Mouse (Mus musculus) heart, embryonic 15.5 days (tissue): ENCODE data around the gene Ccdc134. TPM values are rescaled to one million over a fixed set of nuclear protein-coding genes. Genes with fewer than 3 reads are reported as not detected.

Experiments
- ATAC-seq: fragments of 200-750 bp; cut with Nextera tagmentation; replicated peaks from 2 replicates; pipeline ENCODE4 v1.8.0; 2017; ENCODE audit warnings: low read depth, moderate TSS enrichment; ENCODE audit not compliant: insufficient number of reproducible peaks, insufficient read depth, low FRiP score
- H3K27ac ChIP-seq: fragments of 300-500 bp; sonication (generic); 2 replicates; pipeline ENCODE4 v1.5.1; 2015; ENCODE audit warnings: mild to moderate bottlenecking, inconsistent platforms
- H3K27me3 ChIP-seq: fragments of 300-500 bp; sonication (generic); 2 replicates; pipeline ENCODE4 v1.6.1; 2015; ENCODE audit warnings: inconsistent platforms
- H3K36me3 ChIP-seq: fragments of 300-500 bp; sonication (generic); 2 replicates; pipeline ENCODE4 v1.6.1; 2015; ENCODE audit warnings: mild to moderate bottlenecking, inconsistent platforms
- H3K4me1 ChIP-seq: fragments of 300-500 bp; sonication (generic); replicated peaks from 2 replicates; pipeline ENCODE4 v1.6.1; 2015; ENCODE audit warnings: inconsistent platforms
- H3K4me2 ChIP-seq: fragments of 300-500 bp; sonication (generic); 2 replicates; pipeline ENCODE4 v1.6.1; 2015; ENCODE audit warnings: inconsistent platforms, mild to moderate bottlenecking, moderate library complexity
- H3K4me3 ChIP-seq: fragments of 300-500 bp; sonication (generic); 2 replicates; pipeline ENCODE4 v1.5.1; 2015; ENCODE audit warnings: mild to moderate bottlenecking, inconsistent platforms
- H3K9ac ChIP-seq: fragments of 300-500 bp; sonication (generic); 2 replicates; pipeline ENCODE4 v1.6.1; 2015; ENCODE audit warnings: mild to moderate bottlenecking, inconsistent platforms
- H3K9me3 ChIP-seq: fragments of 300-500 bp; sonication (generic); replicated peaks from 2 replicates; pipeline ENCODE4 v1.6.1; 2016; ENCODE audit warnings: inconsistent platforms
- WGBS: fragments of 180-500 bp; shearing (Covaris S2); methylation state at CpG from one replicate; pipeline ENCODE4 v1.1.7; 2015; ENCODE audit warnings: mixed read lengths; 5-methylcytosine and 5-hydroxymethylcytosine counted together
- polyA plus RNA-seq: library from polyadenylated mRNA; unstranded; fragments of >200 nt; fragmentation: Nextera tagmentation; extraction: Ambion mirVana; gene quantifications from 2 replicates; pipeline ENCODE4 v1.2.1, GENCODE M21; 2015

The Ccdc134 gene
- polyA plus RNA-seq, 1 experiment from 2014 or later, result 7.4 TPM

- Histone ChIP-seq H3K4me1 (peaks cover 32% of the 10 kb centered on the region), H3K9me3 (no peaks in the 10 kb centered on the region), H3K27me3 (no peaks in the 10 kb centered on the region), H3K27ac (no peak overlapping the region), H3K36me3 (no peaks in the 10 kb centered on the region), H3K4me2 (no peak overlapping the region), H3K9ac (no peak overlapping the region), H3K4me3 (no peak overlapping the region)
- ATAC-seq, result no peak
Measured at GRCm38 (mm10) chr15:82150042-82150441, 22.3 kb downstream of the Ccdc134 start.

GRCm38 (mm10) chr15:82151176-82151575, 23.5 kb downstream of the Ccdc134 start:
- no peaks in the 10 kb centered on the region for H3K9me3 ChIP-seq
- H3K4me2 ChIP-seq, result no peak overlapping the region
- peaks cover 24% of the 10 kb centered on the region for H3K4me1 ChIP-seq
- H3K27ac ChIP-seq, result no peak overlapping the region
- H3K4me3 ChIP-seq, result no peak overlapping the region
- 87% methylated on average over 4 of the region's 4 CpGs for WGBS
- ATAC-seq, result no peak
- no peaks in the 10 kb centered on the region for H3K36me3 ChIP-seq
- H3K27me3 ChIP-seq, result no peaks in the 10 kb centered on the region
- no peak overlapping the region for H3K9ac ChIP-seq

DNA sequence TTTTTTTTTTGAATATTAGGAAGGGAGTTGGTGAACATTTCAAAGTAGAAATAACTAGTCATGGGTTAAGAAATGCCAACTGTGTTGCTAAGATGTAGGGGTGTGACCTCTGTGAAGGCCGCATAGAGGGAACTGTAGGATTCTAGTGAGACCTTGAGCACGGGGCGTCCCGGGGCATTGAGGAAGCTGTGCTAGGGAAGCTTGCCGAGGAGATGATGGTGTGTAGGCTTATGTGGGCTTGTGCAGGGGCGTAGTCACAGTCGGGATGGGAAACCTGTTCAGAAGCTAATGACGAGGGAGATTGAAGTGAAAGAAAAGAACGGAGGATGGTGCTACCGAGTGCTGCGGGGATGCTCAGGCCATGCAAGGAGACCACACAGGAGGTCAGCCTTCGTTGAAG, 24.3 kb downstream of the Ccdc134 start:
- H3K9me3 ChIP-seq, result no peaks in the 10 kb centered on the region
- no peaks in the 10 kb centered on the region for H3K27me3 ChIP-seq
- H3K36me3 ChIP-seq, result no peaks in the 10 kb centered on the region
- H3K27ac ChIP-seq, result no peak overlapping the region
- H3K4me2 ChIP-seq, result no peak overlapping the region
- H3K4me1 ChIP-seq, result peaks cover 21% of the 10 kb centered on the region
- no peak for ATAC-seq
- no peak overlapping the region for H3K9ac ChIP-seq
- 76% methylated on average over 12 of the region's 12 CpGs for WGBS
- H3K4me3 ChIP-seq, result no peak overlapping the region

GRCm38 (mm10) chr15:82152435-82152834, 24.7 kb downstream of the Ccdc134 start:
- Histone ChIP-seq H3K4me3 (no peak overlapping the region), H3K4me2 (no peak overlapping the region), H3K27me3 (no peaks in the 10 kb centered on the region), H3K4me1 (peaks cover 21% of the 10 kb centered on the region), H3K36me3 (no peaks in the 10 kb centered on the region), H3K9ac (no peak overlapping the region), H3K9me3 (no peaks in the 10 kb centered on the region), H3K27ac (no peak overlapping the region)
- WGBS, result 85% methylated on average over 7 of the region's 7 CpGs
- no peak for ATAC-seq

DNA sequence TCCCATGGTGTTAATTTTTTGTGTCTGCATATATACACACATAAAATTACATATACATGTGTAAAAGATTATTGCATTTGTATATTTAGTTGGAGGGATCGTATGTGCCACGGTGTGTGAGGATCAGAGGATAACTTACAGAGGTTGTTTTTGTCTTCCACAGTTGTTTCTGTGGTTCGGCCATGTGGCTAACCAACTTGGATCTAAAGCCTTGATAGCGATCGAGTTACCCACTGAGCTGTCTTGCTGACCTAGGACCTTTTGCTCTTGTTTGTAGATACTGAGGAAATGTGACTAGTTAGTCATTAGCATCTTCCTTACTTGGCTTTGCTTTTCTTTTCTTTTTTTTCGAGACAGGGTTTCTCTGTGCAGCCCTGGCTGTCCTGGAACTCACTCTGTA, 28.6 kb downstream of the Ccdc134 start:
- ATAC-seq, result no peak
- Histone ChIP-seq H3K27ac (no peak overlapping the region), H3K27me3 (no peaks in the 10 kb centered on the region), H3K36me3 (no peaks in the 10 kb centered on the region), H3K9ac (no peak overlapping the region), H3K4me1 (peaks cover 39% of the 10 kb centered on the region), H3K9me3 (no peaks in the 10 kb centered on the region), H3K4me3 (no peak overlapping the region), H3K4me2 (no peak overlapping the region)
- 88% methylated on average over 6 of the region's 6 CpGs for WGBS

DNA sequence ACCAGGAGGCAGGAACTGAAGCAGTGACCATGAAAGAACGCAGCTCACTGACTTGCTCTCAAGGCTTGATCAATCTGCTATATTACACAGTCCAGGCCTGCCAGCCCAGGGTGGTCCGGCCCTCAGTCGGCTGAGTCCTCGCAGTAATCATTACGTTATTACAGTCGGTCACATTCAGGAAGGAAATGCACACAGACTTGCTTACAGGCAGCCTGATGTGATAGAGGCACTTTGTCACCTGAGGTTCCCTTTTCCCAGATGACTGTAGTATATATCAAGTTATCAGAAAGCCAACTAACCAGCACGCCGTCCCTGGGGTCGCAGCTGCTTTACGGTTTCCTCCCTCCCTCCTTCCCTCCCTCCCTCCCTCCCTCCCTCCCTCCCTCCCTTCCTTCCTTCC, 29.2 kb downstream of the Ccdc134 start:
- Histone ChIP-seq H3K4me1 (peaks cover 45% of the 10 kb centered on the region), H3K27me3 (no peaks in the 10 kb centered on the region), H3K9ac (no peak overlapping the region), H3K4me3 (no peak overlapping the region), H3K9me3 (no peaks in the 10 kb centered on the region), H3K36me3 (no peaks in the 10 kb centered on the region), H3K4me2 (no peak overlapping the region), H3K27ac (no peak overlapping the region)
- 61% methylated on average over 10 of the region's 10 CpGs for WGBS
- no peak for ATAC-seq

DNA sequence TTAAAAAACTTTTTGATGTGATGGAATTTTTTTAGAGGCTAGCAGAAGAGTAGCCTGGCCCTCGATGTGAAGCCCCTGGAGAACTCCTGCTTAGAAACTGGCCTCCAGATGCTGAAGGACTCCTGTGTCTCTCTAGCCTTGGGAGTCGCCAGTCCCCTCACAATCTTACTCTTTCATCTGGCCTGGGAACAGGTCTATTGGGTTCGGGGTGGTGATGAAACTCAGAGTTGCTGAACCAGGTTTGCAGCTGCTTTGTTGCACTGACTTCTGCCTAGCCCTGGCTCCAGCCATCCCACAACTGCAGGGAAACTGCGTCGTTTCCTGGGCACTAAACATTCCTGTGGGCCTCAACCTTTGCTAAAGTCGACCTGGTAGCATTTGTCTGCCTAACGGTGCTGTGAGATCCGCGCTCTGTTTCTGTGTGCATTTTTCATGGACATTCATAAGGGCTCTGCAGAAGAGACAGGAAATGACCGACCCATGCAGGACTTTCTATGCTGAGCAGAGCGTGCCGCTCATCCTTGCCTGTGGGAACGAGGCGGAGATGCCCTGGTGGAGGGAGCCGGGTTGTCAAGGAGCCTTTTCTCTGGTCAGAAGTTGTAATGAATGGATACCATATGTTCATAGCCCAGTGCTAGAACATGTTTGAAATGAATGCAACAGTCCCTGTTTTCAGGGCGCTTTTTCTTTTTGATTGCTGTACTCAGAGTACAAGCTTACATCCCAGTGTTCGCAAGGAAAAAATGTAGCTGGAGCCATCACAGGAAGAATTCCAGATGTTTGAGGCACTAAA, 30.7 kb downstream of the Ccdc134 start:
- H3K4me1 ChIP-seq, result peaks cover 49% of the 10 kb centered on the region
- no peak overlapping the region for H3K4me2 ChIP-seq
- H3K9ac ChIP-seq, result no peak overlapping the region
- H3K36me3 ChIP-seq, result no peaks in the 10 kb centered on the region
- WGBS, result 56% methylated on average over 17 of the region's 17 CpGs
- peak overlapping the region; percentile 27; the same call in 1 of the 2 replicates for H3K27ac ChIP-seq
- no peaks in the 10 kb centered on the region for H3K27me3 ChIP-seq
- H3K4me3 ChIP-seq, result no peak overlapping the region
- H3K9me3 ChIP-seq, result no peaks in the 10 kb centered on the region
- no peak for ATAC-seq

- no peaks in the 10 kb centered on the region for H3K9me3 ChIP-seq
- no peak overlapping the region for H3K9ac ChIP-seq
- H3K27me3 ChIP-seq, result no peaks in the 10 kb centered on the region
- no peak overlapping the region for H3K4me2 ChIP-seq
- H3K36me3 ChIP-seq, result no peaks in the 10 kb centered on the region
- no peak for ATAC-seq
- no peak overlapping the region for H3K27ac ChIP-seq
- WGBS, result 84% methylated on average over 9 of the region's 9 CpGs
- no peak overlapping the region for H3K4me3 ChIP-seq
- peaks cover 59% of the 10 kb centered on the region for H3K4me1 ChIP-seq
Measured at GRCm38 (mm10) chr15:82159471-82159870, 31.7 kb downstream of the Ccdc134 start.

- Histone ChIP-seq H3K4me1 (peaks cover 62% of the 10 kb centered on the region), H3K9me3 (no peaks in the 10 kb centered on the region), H3K27ac (peak overlapping the region; percentile 57), H3K4me2 (peak overlapping the region; percentile 4; the same call in 1 of the 2 replicates), H3K27me3 (no peaks in the 10 kb centered on the region), H3K4me3 (no peak overlapping the region), H3K9ac (0 out of 2 replicates have a peak overlapping the region, but pooled peaks have one; percentile 24), H3K36me3 (no peaks in the 10 kb centered on the region)
- no peak for ATAC-seq
- WGBS, result 46% methylated on average over 11 of the region's 11 CpGs
Measured at GRCm38 (mm10) chr15:82160731-82161640, 33.3 kb downstream of the Ccdc134 start.

- peaks cover 71% of the 10 kb centered on the region for H3K4me1 ChIP-seq
- H3K36me3 ChIP-seq, result no peaks in the 10 kb centered on the region
- no peak overlapping the region for H3K27ac ChIP-seq
- no peak overlapping the region for H3K4me2 ChIP-seq
- ATAC-seq, result no peak
- no peak overlapping the region for H3K4me3 ChIP-seq
- H3K9me3 ChIP-seq, result no peaks in the 10 kb centered on the region
- WGBS, result 86% methylated on average over 12 of the region's 12 CpGs
- no peak overlapping the region for H3K9ac ChIP-seq
- no peaks in the 10 kb centered on the region for H3K27me3 ChIP-seq
Measured at GRCm38 (mm10) chr15:82161965-82162600, 34.4 kb downstream of the Ccdc134 start.

- Histone ChIP-seq H3K9me3 (no peaks in the 10 kb centered on the region), H3K4me1 (peaks cover 79% of the 10 kb centered on the region), H3K36me3 (no peaks in the 10 kb centered on the region), H3K4me2 (no peak overlapping the region), H3K27ac (peak overlapping the region; percentile 24; the same call in 1 of the 2 replicates), H3K4me3 (no peak overlapping the region), H3K9ac (no peak overlapping the region), H3K27me3 (no peaks in the 10 kb centered on the region)
- ATAC-seq, result no peak
- WGBS, result 71% methylated on average over 10 of the region's 10 CpGs
Measured at GRCm38 (mm10) chr15:82163356-82164060, 35.8 kb downstream of the Ccdc134 start.
